Mouse (Mus musculus) neural tube, embryonic 10.5 days (tissue): ENCODE results near the gene Mtus2.
A peak's percentile ranks its signal among the peaks of the same experiment; 100 is the strongest.

ENCODE experiments used
- DNase-seq: peaks from one replicate; pipeline ENCODE4 v3.0.0-alpha.2; 2017; ENCODE audit warnings: low spot score; ENCODE audit errors: extremely low spot score

Gene Mtus2

GRCm38 (mm10) chr5:147957592-147958271, 612 bp downstream of the Mtus2 start:
- DNase-seq = peak; percentile 48

- DNase-seq = no peak
Measured at GRCm38 (mm10) chr5:147958552-147958951, 1.4 kb downstream of the Mtus2 start.

GRCm38 (mm10) chr5:147959088-147959487, 2.0 kb downstream of the Mtus2 start:
- DNase-seq = no peak

GRCm38 (mm10) chr5:147960793-147961192, 3.7 kb downstream of the Mtus2 start:
- no peak for DNase-seq

- no peak for DNase-seq
Measured at GRCm38 (mm10) chr5:147963820-147964580, 6.9 kb downstream of the Mtus2 start.

GRCm38 (mm10) chr5:147964776-147965175, 7.7 kb downstream of the Mtus2 start:
- DNase-seq = no peak

GRCm38 (mm10) chr5:147966646-147967045, 9.5 kb downstream of the Mtus2 start:
- DNase-seq = no peak

- no peak for DNase-seq
Measured at GRCm38 (mm10) chr5:147969566-147969965, 12.4 kb downstream of the Mtus2 start.

- no peak for DNase-seq
Measured at GRCm38 (mm10) chr5:147976001-147976400, 18.9 kb downstream of the Mtus2 start.

- DNase-seq = no peak
Measured at GRCm38 (mm10) chr5:147980606-147981005, 23.5 kb downstream of the Mtus2 start.

GRCm38 (mm10) chr5:147990289-147990688, 33.2 kb downstream of the Mtus2 start:
- no peak for DNase-seq

- no peak for DNase-seq
Measured at GRCm38 (mm10) chr5:147990775-147991174, 33.7 kb downstream of the Mtus2 start.

GRCm38 (mm10) chr5:147992581-147993378, 35.7 kb downstream of the Mtus2 start:
- peak; percentile 73 for DNase-seq

GRCm38 (mm10) chr5:148005263-148005662, 48.1 kb downstream of the Mtus2 start:
- DNase-seq = no peak

- no peak for DNase-seq
Measured at GRCm38 (mm10) chr5:148012156-148012555, 55.0 kb downstream of the Mtus2 start.

- DNase-seq = no peak
Measured at GRCm38 (mm10) chr5:148014133-148014854, 57.2 kb downstream of the Mtus2 start.

- DNase-seq = no peak
Measured at GRCm38 (mm10) chr5:148015383-148015782, 58.3 kb downstream of the Mtus2 start.

- DNase-seq = no peak
Measured at GRCm38 (mm10) chr5:148017371-148017770, 60.3 kb downstream of the Mtus2 start.

GRCm38 (mm10) chr5:148022784-148023183, 65.7 kb downstream of the Mtus2 start:
- DNase-seq = no peak

GRCm38 (mm10) chr5:148026401-148027349, 69.6 kb downstream of the Mtus2 start:
- DNase-seq = peak; percentile 53
